Mouse (Mus musculus) common myeloid progenitor, adult 5-6 weeks (primary cell): ENCODE data around the gene Agbl2. TPM values are rescaled to one million over a fixed set of nuclear protein-coding genes. Genes with fewer than 3 reads are reported as not detected.

Experiments used
- ATAC-seq: replicated peaks from 2 replicates; pipeline ENCODE4 v1.8.0; 2016; ENCODE audit warnings: low read depth, mild to moderate bottlenecking, moderate TSS enrichment, inconsistent platforms; ENCODE audit not compliant: poor library complexity, severe bottlenecking
- total RNA-seq: library from RNA; stranded (forward); fragments of 200-1000, 187-1606 nt; gene quantifications from 2 replicates; pipeline ENCODE4 v1.2.3, GENCODE M21; 2017

Gene Agbl2
- total RNA-seq, 1 experiment from 2014 or later: not detected

- no peak for ATAC-seq
These were observed 81.7 kb downstream of the Agbl2 start for GRCm38 (mm10) chr2:90864184-90864583.

DNA sequence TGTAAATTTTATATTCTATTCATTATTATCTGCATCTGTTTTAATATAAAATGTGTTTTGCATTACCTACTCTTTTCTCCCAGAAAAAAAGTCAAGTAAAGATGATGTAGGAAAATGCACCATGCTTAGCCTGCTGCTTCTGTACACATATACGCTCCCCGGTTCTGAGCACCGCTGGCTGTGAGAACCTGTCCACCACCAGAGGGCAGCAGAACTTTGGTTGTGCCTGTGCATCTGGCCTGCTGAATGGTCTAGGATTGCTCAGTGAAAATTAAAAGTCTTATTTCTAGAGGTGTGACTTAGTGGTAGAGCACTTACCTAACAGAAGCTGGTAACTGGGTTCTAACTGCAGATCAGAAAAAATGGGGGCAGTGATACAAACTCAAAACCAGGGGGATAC, 84.0 kb downstream of the Agbl2 start:
- peak; percentile 86 for ATAC-seq

GRCm38 (mm10) chr2:90870136-90870601, 87.6 kb downstream of the Agbl2 start:
- peak; percentile 79 for ATAC-seq

- no peak for ATAC-seq
These were observed 88.8 kb downstream of the Agbl2 start for GRCm38 (mm10) chr2:90871180-90871961.

- no peak for ATAC-seq
These were observed 91.5 kb downstream of the Agbl2 start for GRCm38 (mm10) chr2:90874025-90874424.

- no peak for ATAC-seq
These were observed 92.7 kb downstream of the Agbl2 start for GRCm38 (mm10) chr2:90875239-90875638.

DNA sequence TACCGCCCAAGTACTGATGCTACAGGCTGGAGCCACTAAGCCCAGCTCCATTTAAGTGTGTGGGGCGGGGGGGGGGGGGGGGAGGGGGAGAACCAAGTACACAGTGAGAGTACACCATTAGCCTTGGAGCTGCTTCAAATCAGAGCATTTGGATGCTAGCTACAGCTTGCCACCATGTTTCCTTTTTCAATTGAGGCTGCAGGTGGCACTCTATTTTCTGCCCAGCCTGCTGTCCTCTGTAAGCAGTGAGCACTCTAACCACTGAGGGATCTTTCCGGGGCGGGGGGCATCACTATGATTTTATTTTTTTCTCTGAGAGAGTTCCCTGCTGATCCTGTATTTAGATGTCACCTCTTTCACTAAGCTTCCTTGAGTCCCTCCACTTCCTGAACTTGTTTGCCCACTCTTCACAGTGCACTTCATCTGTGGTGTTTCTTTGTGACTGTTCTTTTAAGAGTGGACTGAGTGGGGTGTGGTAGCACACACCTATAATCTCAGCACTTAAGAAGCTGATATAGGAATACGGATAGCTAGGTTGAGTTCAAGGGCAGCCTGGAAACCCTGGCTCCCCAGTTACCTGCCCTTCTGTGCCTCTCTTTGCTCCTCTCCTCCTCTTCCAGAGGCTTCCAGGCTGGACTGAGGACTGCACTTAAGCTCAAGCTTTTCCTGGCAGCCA, 95.2 kb downstream of the Agbl2 start:
- no peak for ATAC-seq

- ATAC-seq: no peak
These were observed 96.9 kb downstream of the Agbl2 start for GRCm38 (mm10) chr2:90879419-90879818.

- ATAC-seq: no peak
These were observed 97.7 kb downstream of the Agbl2 start for GRCm38 (mm10) chr2:90880144-90880785.

DNA sequence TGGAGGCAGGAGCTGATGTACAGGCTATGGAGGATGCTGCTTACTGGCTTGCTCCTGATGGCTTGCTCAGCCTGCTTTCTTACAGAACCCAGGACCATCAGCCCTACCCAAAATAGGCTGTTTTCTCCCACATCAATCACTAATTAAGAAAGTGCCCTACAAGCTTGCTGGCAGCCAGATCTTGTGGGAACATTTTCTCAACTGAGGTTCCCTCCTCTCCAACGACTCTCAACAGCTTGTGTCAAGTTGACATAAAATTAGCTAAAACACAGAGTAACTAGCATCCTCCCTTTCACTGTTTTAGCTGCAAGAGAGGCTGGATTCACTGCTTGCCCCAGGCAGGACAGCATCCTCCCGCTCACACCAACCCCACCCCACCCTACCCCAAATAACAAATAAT, 99.3 kb downstream of the Agbl2 start:
- ATAC-seq: no peak

Other genes with a start within 250 kb of the Agbl2 start
- 19.4 and 22.7 TPM in 2 replicates for gene Ptprj, start 202.1 kb upstream of the Agbl2 start, total RNA-seq
- gene Nup160, start 105.5 kb upstream of the Agbl2 start, total RNA-seq: 40.7 and 80.8 TPM in 2 replicates
- gene Fnbp4, start 37.4 kb upstream of the Agbl2 start, total RNA-seq: 148 and 165 TPM in 2 replicates
- gene Mtch2, start 64.4 kb downstream of the Agbl2 start, total RNA-seq: 139 and 181 TPM in 2 replicates
- not detected in 2 replicates for gene C1qtnf4, start 103.1 kb downstream of the Agbl2 start, total RNA-seq
- 26.1 and 35.8 TPM in 2 replicates for gene Kbtbd4, start 122.0 kb downstream of the Agbl2 start, total RNA-seq
- 77.5 and 102 TPM in 2 replicates for gene Ndufs3, start 122.1 kb downstream of the Agbl2 start, total RNA-seq
- gene Celf1, start 157.7 kb downstream of the Agbl2 start, total RNA-seq: 38.8 and 52.0 TPM in 2 replicates